Mouse (Mus musculus): Measurements from ENCODE around the gene Washc4.

The Washc4 gene

GRCm38 (mm10) chr10:83641641-83642040 lies 98.1 kb downstream of the Washc4 start:
- DNase-seq: no peak

- no peak for DNase-seq
Observed at GRCm38 (mm10) chr10:83644167-83644566, 100.6 kb downstream of the Washc4 start.

- no peak for DNase-seq
Observed at GRCm38 (mm10) chr10:83644865-83645715, 101.5 kb downstream of the Washc4 start.

GRCm38 (mm10) chr10:83645716-83645990 lies 102.1 kb downstream of the Washc4 start:
- no peak for DNase-seq

All from thymus, postnatal 14 days (tissue).